12 mouse cellular contexts compared by ENCODE assay signal in genomic region chr10:66930563-66930962, GRCm38 (mm10).
DNase-seq lines count a peak whose midpoint lies in the region; ATAC-seq and TF ChIP-seq lines count a peak whose summit lies in the region.
"Had no signal": no experiment of that assay in that cellular context is flagged by ENCODE, and none has a peak within 500 bp of the region (broad histone marks: within the 10 kb centered on the region; RNA-seq: fewer than 3 reads in every experiment).

No protein-coding gene starts in this region.

- H3K4me3 ChIP-seq in kidney, embryonic 14.5 days (ENCODE audit: low read length): no peak overlapping the region
- no peak overlapping the region for H3K4me3 ChIP-seq in CH12.LX (replicated peaks in 1 of 3; ENCODE audit: low read depth in 2 of 3, low read length in 2 of 3, poor library complexity in 1 of 3)
- no peak overlapping the region for H3K4me3 ChIP-seq in forebrain, embryonic 15.5 days
- H3K4me3 ChIP-seq: neural tube, embryonic 13.5 days had no signal

- TF ChIP-seq EP300 in CH12.LX (IDR thresholded peaks at IDR 0.05; ENCODE audit: low read length): no peak

- H3K4me2 ChIP-seq in kidney, embryonic 14.5 days (replicated peaks; ENCODE audit: low read depth, low read length): no peak overlapping the region
- H3K4me2 ChIP-seq in CH12.LX (ENCODE audit: insufficient read depth, low read depth, poor library complexity, severe bottlenecking): no peak overlapping the region
- no peak overlapping the region for H3K4me2 ChIP-seq in forebrain, embryonic 15.5 days (replicated peaks)
- H3K4me2 ChIP-seq: neural tube, embryonic 13.5 days had no signal

- H3K9ac ChIP-seq in kidney, embryonic 14.5 days (ENCODE audit: low read depth, low read length): no peak overlapping the region
- H3K9ac ChIP-seq in CH12.LX (ENCODE audit: insufficient read depth, low read depth): no peak overlapping the region
- no peak overlapping the region for H3K9ac ChIP-seq in forebrain, embryonic 15.5 days (replicated peaks)
- H3K9ac ChIP-seq: neural tube, embryonic 13.5 days had no signal

- H3K9me3 ChIP-seq in kidney, embryonic 14.5 days (ENCODE audit: control insufficient read depth, low read length): no peaks in the 10 kb centered on the region
- no peaks in the 10 kb centered on the region for H3K9me3 ChIP-seq in CH12.LX (replicated peaks; ENCODE audit: low read length)
- no peaks in the 10 kb centered on the region for H3K9me3 ChIP-seq in forebrain, embryonic 15.5 days
- H3K9me3 ChIP-seq: neural tube, embryonic 13.5 days had no signal

- no peaks in the 10 kb centered on the region for H3K79me2 ChIP-seq in CH12.LX (replicated peaks; ENCODE audit: control insufficient read depth, extremely low read depth, insufficient read depth, poor library complexity, severe bottlenecking)

- dilution Hi-C loops in CH12.LX (cut with MboI; ENCODE audit: extremely low pct_ligation_motif_present, extremely low pct_unique_long_range_greater_than_20kb, low sequenced_read_pairs): no loop called here

- no peak for TF ChIP-seq POLR2A in CH12.LX (IDR thresholded peaks at IDR 0.05; ENCODE audit: low read depth, low read length)

- H3K36me3 ChIP-seq in kidney, embryonic 14.5 days (ENCODE audit: control insufficient read depth, insufficient read depth, low read length): no peaks in the 10 kb centered on the region
- H3K36me3 ChIP-seq in CH12.LX (replicated peaks in 1 of 2; ENCODE audit: control insufficient read depth in 1 of 2, insufficient read depth in 1 of 2, low read length in 1 of 2): no peaks in the 10 kb centered on the region
- H3K36me3 ChIP-seq in forebrain, embryonic 15.5 days: no peaks in the 10 kb centered on the region
- H3K36me3 ChIP-seq: neural tube, embryonic 13.5 days had no signal

- no peak overlapping the region for H3K27ac ChIP-seq in kidney, embryonic 14.5 days (ENCODE audit: low read depth, low read length)
- peak overlapping the region; percentile 18; the same call in 1 of the 2 replicates for H3K27ac ChIP-seq in CH12.LX (ENCODE audit: insufficient read depth, low read depth)
- H3K27ac ChIP-seq in forebrain, embryonic 15.5 days (replicated peaks): no peak overlapping the region
- H3K27ac ChIP-seq: neural tube, embryonic 13.5 days had no signal

- in situ Hi-C loops in CH12.LX (cut with MboI; ENCODE audit: low pct_ligation_motif_present, low pct_unique_long_range_greater_than_20kb, low sequenced_read_pairs): no loop called here

- 55% methylated on average over 10 of the region's 10 CpGs for WGBS in kidney, embryonic 14.5 days
- 72% methylated on average over 10 of the region's 10 CpGs for WGBS in forebrain, embryonic 15.5 days

- H3K4me1 ChIP-seq in kidney, embryonic 14.5 days (ENCODE audit: control insufficient read depth, insufficient read depth, low read length): 0 out of 2 replicates have a peak, but pooled peaks cover 7% of the 10 kb centered on the region
- H3K4me1 ChIP-seq in CH12.LX (ENCODE audit: control insufficient read depth in 1 of 2, insufficient read depth in 2 of 2): peaks cover 4 to 42% of the 10 kb centered on the region in 2 experiments; a peak in 3 of 4 replicates
- no peaks in the 10 kb centered on the region for H3K4me1 ChIP-seq in forebrain, embryonic 15.5 days

- peak; percentile 57 for DNase-seq in kidney, adult 11 months
- no peak for DNase-seq in CH12.LX (ENCODE audit: extremely low read depth)
- DNase-seq in naive thymus-derived CD4-positive, alpha-beta T cell, adult 2 months (ENCODE audit: low read depth): peak; percentile 32
- no peak for DNase-seq in right cerebral cortex, postnatal 10 days (ENCODE audit: low spot score in 2 of 2)
- DNase-seq in gastrocnemius, postnatal 4 days (ENCODE audit: low spot score in 2 of 2): no peak
- DNase-seq: adrenal gland, postnatal 10 days; cerebellum, postnatal 25 days had no signal

- no peak for TF ChIP-seq RAD21 in CH12.LX (IDR thresholded peaks at IDR 0.05; ENCODE audit: low read depth, low read length)

- TF ChIP-seq CTCF in CH12.LX (conservative IDR thresholded peaks at IDR 0.05 in 1 of 2, IDR thresholded peaks at IDR 0.05 in 1 of 2; ENCODE audit: low read depth in 2 of 2, low read length in 2 of 2): no peak

- ATAC-seq in kidney, embryonic 14.5 days (ENCODE audit: low FRiP score, low TSS enrichment): no peak
- ATAC-seq in inflammation-experienced regulatory T-cells, adult 6 months: peak; percentile 84
- no peak for ATAC-seq in forebrain, embryonic 15.5 days (replicated peaks)
- ATAC-seq: forebrain, embryonic 16.5 days had no signal

- H3K27me3 ChIP-seq in kidney, embryonic 14.5 days (ENCODE audit: control insufficient read depth, insufficient read depth, low read length): no peaks in the 10 kb centered on the region
- no peaks in the 10 kb centered on the region for H3K27me3 ChIP-seq in CH12.LX (replicated peaks)
- no peaks in the 10 kb centered on the region for H3K27me3 ChIP-seq in forebrain, embryonic 15.5 days
- H3K27me3 ChIP-seq: neural tube, embryonic 13.5 days had no signal

TF ChIP-seq in CH12.LX, 34 proteins besides CTCF, POLR2A, EP300 and RAD21:
- 0 out of 2 replicates have a peak, but pooled peaks have one; percentile 9 for TF ChIP-seq CHD2 (IDR thresholded peaks at IDR 0.05; ENCODE audit: low read length)
- TF ChIP-seq BHLHE40 (IDR thresholded peaks at IDR 0.05; ENCODE audit: low read depth, low read length): no peak; the same call in 1 of the 2 replicates

Comparison
In these comparisons a context has a peak if more than half of its experiments do, and no peak if none do; other contexts are left out.
1. DNase-seq: peak in kidney, adult 11 months (single experiment) and naive thymus-derived CD4-positive, alpha-beta T cell, adult 2 months (single experiment); none in CH12.LX (single experiment), right cerebral cortex, postnatal 10 days (0 of 2) and gastrocnemius, postnatal 4 days (0 of 2).